Mouse (Mus musculus): ENCODE data around the gene Rgs14. TPM values are rescaled to one million over a fixed set of nuclear protein-coding genes. Genes with fewer than 3 reads are reported as not detected.

Gene Rgs14
- polyA plus RNA-seq (2016; fragmentation: Nextera tagmentation; extraction: Ambion mirVana) = 0.54 and 0.97 TPM in 2 replicates

DNA sequence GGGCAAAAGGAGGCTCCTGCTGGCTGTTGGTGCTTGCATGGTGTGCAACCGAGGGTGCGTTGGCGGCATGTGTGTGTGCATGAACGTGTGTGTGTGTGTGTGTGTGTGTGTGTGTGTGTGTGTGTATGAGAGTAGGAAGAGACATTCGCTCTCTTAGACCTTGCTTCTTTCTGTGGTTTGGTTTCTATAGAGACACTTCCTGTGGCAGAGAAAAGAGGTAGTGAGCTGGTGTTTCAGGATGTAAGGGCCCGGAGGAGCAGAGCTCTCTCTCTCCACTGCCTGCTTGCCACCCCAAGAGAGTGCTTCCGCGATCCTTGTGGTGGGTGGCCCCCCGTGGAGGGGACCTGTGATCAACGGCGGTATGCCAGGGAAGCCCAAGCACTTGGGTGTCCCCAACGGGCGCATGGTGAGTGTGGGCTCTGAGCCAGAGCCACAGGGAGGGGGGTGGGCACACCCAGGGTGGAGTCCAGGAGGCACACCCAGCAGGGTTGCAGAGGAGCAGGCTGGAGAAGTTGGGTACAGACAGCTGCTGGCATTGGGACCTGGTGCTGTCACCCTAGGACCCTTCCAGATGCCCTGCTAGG, at the start of gene Rgs14:
Gene Rgs14, plus strand, starts transcription at position 202 of the 584 bp plus-strand sequence.
- WGBS = 66% methylated on average over 13 of the region's 13 CpGs
- Histone ChIP-seq H3K27me3 (replicated peaks; ENCODE audit: low read depth, poor library complexity, severe bottlenecking) (peaks cover 40% of the 10 kb centered on the region), H3K27ac (replicated peaks) (no peak within 1 kb of the TSS; the same call in 1 of the 2 replicates), H3K9me3 (no peaks in the 10 kb centered on the region), H3K4me3 (peak within 1 kb of the TSS; percentile 19; the same call in 1 of the 2 replicates), H3K36me3 (replicated peaks) (no peaks in the 10 kb centered on the region), H3K4me1 (peaks cover 9% of the 10 kb centered on the region)
- no peak for DNase-seq (ENCODE audit: low spot score)

DNA sequence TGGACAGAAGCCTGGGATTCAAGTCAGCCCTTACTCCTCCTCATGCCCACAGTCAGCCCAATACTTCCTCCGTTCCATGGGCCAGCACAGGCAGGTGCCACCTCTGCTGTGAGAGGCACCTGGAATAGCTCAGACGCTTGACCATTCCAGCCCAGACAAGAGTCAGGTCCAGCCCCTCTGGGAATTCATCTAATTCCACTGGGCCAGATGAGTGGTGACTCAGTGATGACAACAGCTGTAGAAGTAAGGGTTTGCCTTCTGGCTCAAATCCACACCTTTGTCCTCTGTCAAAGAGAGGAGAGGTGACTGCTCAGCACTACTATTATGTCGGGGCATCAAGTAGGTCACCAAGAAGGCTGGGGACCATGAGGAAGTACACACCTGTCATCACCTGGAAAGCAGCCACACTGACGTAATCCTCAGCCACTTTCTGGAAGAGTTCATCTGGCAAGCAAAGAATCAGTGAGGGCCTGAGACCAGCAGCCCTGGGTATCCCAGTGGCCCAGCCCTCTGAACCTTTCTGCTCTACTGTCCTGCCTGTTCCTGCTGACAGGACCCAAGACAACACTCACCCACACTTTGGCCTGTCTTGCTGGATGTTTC, 49.5 kb upstream of the Rgs14 start, which contains the start of gene Prelid1:
Gene Prelid1, plus strand, starts transcription at position 570 of the 603 bp plus-strand sequence.
- Histone ChIP-seq H3K27ac (replicated peaks) (peak within 1 kb of the TSS; percentile 92), H3K9me3 (no peaks in the 10 kb centered on the region), H3K36me3 (replicated peaks) (peaks cover 81% of the 10 kb centered on the region), H3K4me1 (peaks cover 34% of the 10 kb centered on the region), H3K27me3 (replicated peaks; ENCODE audit: low read depth, poor library complexity, severe bottlenecking) (no peaks in the 10 kb centered on the region), H3K4me3 (peak within 1 kb of the TSS; percentile 90)
- no peak for DNase-seq (ENCODE audit: low spot score)
- WGBS = 86% methylated on average over 4 of the region's 4 CpGs

DNA sequence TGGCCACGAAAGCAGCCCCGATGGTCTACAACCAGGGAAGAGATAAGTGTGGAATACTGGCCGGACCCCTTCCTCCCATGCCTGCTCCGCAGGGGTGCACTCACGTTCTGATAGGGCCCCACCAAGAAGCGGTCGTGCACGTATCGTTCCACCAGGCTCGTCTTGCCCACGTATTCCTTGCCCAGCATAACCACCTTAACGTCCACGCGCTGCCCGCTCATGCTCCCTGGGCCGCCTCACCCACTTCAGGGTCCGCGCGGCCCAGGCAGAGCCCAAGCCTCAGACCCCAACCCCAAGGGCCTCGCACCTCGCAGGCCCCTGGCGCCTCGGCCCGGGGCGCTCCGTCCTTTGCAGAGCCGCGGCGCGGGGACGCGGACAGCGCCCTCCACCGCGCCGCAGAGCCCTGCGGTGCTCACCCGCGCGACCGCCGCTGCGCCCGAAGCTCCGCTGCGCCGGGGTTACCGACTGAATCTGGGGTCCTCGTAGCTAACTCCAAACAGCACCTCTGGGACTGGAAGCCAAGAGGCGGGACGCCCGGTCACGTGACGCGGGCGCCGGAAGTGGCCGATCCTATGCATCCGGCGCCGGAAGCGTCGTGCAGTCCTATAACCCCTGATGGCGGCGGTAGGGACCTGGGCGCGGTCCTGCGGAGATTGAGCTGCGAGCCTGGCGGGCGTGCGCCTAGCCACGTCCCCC, 48.0 kb upstream of the Rgs14 start, which contains the start of gene Rab24:
Gene Rab24, minus strand, starts transcription at position 513 of the 696 bp plus-strand sequence.
- Histone ChIP-seq H3K9me3 (no peaks in the 10 kb centered on the region), H3K27ac (replicated peaks) (peak within 1 kb of the TSS; percentile 92), H3K27me3 (replicated peaks; ENCODE audit: low read depth, poor library complexity, severe bottlenecking) (no peaks in the 10 kb centered on the region), H3K36me3 (replicated peaks) (peaks cover 81% of the 10 kb centered on the region), H3K4me1 (peaks cover 34% of the 10 kb centered on the region), H3K4me3 (peak within 1 kb of the TSS; percentile 90)
- under 1% methylated on average over 73 of the region's 73 CpGs for WGBS
- DNase-seq (ENCODE audit: low spot score) = peak; percentile 93

DNA sequence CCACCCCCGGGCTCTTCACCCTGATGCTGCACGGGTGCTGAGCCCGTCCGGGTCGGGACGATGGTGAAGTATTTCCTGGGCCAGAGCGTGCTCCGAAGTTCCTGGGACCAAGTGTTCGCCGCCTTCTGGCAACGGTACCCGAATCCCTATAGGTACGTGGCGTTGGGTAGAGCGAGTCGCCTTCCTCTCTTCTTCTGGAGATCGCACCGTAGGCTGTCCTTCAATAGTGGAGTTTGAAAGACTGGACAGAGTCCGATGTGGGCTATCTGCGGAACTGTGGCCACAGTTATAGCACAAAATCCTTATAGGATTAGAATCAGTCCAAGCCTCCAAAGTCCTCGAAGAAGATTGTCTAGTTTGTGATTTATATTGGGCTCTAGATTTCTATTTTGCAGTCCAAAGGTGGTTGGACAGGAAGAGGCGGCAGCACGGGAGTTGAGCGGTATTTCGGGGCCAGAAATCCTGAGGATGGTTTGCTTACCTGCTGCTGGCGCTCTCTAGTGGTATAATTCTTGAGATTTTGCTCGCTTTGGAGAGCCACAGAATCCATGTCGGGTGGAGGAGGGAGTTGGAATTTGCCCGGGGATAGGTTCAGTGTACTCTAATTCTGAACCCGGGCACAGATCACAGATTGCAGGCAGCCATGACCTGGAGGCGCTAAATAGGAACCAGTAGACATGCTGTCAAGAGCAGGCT, 47.3 kb upstream of the Rgs14 start:
- H3K27me3 ChIP-seq (replicated peaks; ENCODE audit: low read depth, poor library complexity, severe bottlenecking) = no peaks in the 10 kb centered on the region
- 2% methylated on average over 31 of the region's 31 CpGs for WGBS
- H3K27ac ChIP-seq (replicated peaks) = peak overlapping the region; percentile 92

DNA sequence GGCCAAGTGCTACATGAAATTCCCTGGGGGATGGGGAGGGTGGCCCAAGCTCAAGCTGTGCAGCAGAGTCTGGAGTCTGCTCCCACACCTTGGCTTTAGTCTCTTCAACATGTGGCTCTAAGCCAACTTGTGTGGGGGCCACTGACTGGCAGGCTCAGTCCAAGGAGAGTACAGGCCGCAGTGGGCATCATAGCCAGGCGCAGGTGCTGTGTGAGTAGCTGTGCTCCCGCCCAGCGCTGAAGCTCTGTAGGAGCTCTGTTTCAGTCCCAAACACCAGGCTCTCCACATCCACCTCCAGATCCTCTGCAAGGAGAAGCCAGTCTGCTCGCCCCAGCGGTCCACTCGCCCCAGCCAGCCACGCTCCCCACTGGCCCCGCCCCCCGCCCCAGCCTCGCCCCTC, 43.9 kb upstream of the Rgs14 start:
- H3K9me3 ChIP-seq = no peaks in the 10 kb centered on the region
- H3K36me3 ChIP-seq (replicated peaks) = peaks cover 49% of the 10 kb centered on the region
- H3K4me1 ChIP-seq = peaks cover 62% of the 10 kb centered on the region
- no peak for DNase-seq (ENCODE audit: low spot score)
- 84% methylated on average over 11 of the region's 11 CpGs for WGBS
- H3K27me3 ChIP-seq (replicated peaks; ENCODE audit: low read depth, poor library complexity, severe bottlenecking) = peaks cover 10% of the 10 kb centered on the region; the same call in 1 of the 2 replicates
- no peak overlapping the region for H3K27ac ChIP-seq (replicated peaks)
- no peak overlapping the region for H3K4me3 ChIP-seq

More for the DNA sequence above, 47.3 kb upstream of the Rgs14 start:
- Histone ChIP-seq H3K4me1 (peaks cover 38% of the 10 kb centered on the region), H3K4me3 (peak overlapping the region; percentile 90), H3K36me3 (replicated peaks) (peaks cover 81% of the 10 kb centered on the region), H3K9me3 (no peaks in the 10 kb centered on the region)
- peak; percentile 54 for DNase-seq (ENCODE audit: low spot score)

DNA sequence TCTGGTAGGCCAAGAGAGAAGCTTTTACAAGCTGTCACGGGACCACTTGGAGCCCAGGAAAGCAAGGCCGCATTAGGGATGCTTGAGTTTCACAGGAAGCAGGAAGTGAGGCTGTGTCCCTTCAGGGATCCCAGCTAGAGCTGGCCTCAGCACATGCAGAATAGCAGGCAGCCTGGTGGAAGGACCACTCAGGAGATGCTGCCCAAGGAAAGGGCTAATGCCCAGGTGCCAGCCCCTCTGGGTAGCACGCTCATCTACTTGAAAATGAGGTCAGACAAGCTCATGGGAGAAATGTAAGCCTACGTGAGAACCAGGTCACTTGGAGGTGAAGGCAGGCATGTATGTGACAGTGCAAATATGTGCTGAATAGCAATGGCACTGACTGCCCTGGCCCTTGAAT, 42.4 kb upstream of the Rgs14 start:
- 58% methylated on average over 4 of the region's 4 CpGs for WGBS
- DNase-seq (ENCODE audit: low spot score) = no peak
- peaks cover 10% of the 10 kb centered on the region; the same call in 1 of the 2 replicates for H3K27me3 ChIP-seq (replicated peaks; ENCODE audit: low read depth, poor library complexity, severe bottlenecking)
- H3K9me3 ChIP-seq = no peaks in the 10 kb centered on the region
- peaks cover 62% of the 10 kb centered on the region for H3K4me1 ChIP-seq
- peak overlapping the region; percentile 40; the same call in 1 of the 2 replicates for H3K27ac ChIP-seq (replicated peaks)
- H3K4me3 ChIP-seq = no peak overlapping the region
- H3K36me3 ChIP-seq (replicated peaks) = peaks cover 45% of the 10 kb centered on the region

DNA sequence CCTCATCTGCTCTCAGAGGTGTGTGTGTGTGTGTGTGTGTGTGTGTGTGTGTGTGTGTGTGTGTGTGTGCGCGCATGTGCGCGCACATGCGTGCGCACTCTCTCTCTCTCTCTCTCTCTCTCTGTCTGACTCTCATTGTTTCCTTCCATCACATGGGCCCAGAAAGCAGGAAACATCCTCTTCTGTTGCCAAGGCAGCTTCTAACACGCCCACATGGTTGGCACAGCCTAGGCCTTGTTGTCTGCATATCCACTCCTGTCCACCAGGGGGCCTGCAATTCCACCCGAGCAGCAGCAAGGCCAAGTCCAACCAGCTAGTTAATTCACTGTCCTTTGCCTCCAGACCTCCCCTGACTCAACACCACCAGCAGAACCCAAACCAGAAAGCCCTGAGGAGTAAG, 41.9 kb upstream of the Rgs14 start:
- Histone ChIP-seq H3K27ac (replicated peaks) (peak overlapping the region; percentile 51), H3K36me3 (replicated peaks) (peaks cover 45% of the 10 kb centered on the region), H3K4me1 (peaks cover 60% of the 10 kb centered on the region), H3K27me3 (replicated peaks; ENCODE audit: low read depth, poor library complexity, severe bottlenecking) (peaks cover 10% of the 10 kb centered on the region; the same call in 1 of the 2 replicates), H3K4me3 (peak overlapping the region; percentile 74; the same call in 1 of the 2 replicates), H3K9me3 (no peaks in the 10 kb centered on the region)
- WGBS = 50% methylated on average over 8 of the region's 8 CpGs
- peak; percentile 87 for DNase-seq (ENCODE audit: low spot score)

DNA sequence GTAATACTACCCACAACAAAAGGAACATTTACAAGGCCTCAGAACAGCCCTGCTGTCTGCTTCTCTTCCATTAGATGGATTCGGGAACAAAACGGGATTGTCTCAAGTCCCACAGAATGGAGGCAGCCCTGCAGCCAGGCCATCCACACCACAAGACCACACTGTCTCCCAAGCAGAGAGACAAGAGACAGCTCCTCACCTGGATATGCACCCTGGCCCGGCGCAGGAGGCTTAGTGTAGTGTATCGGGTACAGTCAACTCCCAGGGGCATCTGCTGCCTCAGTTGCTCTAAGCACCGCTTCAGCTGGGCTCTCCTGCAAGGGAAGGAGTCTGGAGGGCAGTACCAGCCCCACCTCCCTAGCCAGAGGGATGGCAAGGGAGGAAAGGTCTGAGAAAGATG, 41.4 kb upstream of the Rgs14 start:
- Histone ChIP-seq H3K27ac (replicated peaks) (no peak overlapping the region), H3K4me1 (peaks cover 54% of the 10 kb centered on the region), H3K36me3 (replicated peaks) (peaks cover 41% of the 10 kb centered on the region), H3K4me3 (peak overlapping the region; percentile 74), H3K9me3 (no peaks in the 10 kb centered on the region), H3K27me3 (replicated peaks; ENCODE audit: low read depth, poor library complexity, severe bottlenecking) (peaks cover 10% of the 10 kb centered on the region; the same call in 1 of the 2 replicates)
- DNase-seq (ENCODE audit: low spot score) = no peak
- 84% methylated on average over 6 of the region's 6 CpGs for WGBS

DNA sequence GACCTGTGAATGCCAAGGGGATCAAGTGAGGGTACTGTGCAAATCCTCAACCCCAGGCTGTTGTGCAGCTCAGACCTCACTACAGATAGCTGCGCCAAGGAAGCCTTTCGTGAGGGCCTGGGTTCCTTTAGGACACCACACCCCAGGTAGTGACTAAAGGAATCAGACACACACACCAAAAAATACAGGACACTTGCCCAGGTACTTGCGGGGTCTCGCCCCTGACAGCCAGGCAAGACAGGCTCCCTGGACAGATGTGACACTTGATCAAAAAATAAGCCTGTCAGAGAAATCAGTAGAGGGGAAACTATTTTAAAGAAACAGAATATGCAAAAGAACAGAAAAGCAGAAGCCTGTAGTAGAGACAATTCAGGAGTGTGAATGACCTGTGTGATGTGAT, 40.9 kb upstream of the Rgs14 start:
- H3K4me1 ChIP-seq = peaks cover 50% of the 10 kb centered on the region
- 79% methylated on average over 4 of the region's 4 CpGs for whole genome bisulfite sequencing
- no peak for DNase-seq (ENCODE audit: low spot score)
- peak overlapping the region; percentile 74 for H3K4me3 ChIP-seq
- H3K36me3 ChIP-seq (replicated peaks) = peaks cover 37% of the 10 kb centered on the region
- no peaks in the 10 kb centered on the region for H3K9me3 ChIP-seq
- peaks cover 10% of the 10 kb centered on the region; the same call in 1 of the 2 replicates for H3K27me3 ChIP-seq (replicated peaks; ENCODE audit: low read depth, poor library complexity, severe bottlenecking)
- no peak overlapping the region; the same call in 1 of the 2 replicates for H3K27ac ChIP-seq (replicated peaks)

DNA sequence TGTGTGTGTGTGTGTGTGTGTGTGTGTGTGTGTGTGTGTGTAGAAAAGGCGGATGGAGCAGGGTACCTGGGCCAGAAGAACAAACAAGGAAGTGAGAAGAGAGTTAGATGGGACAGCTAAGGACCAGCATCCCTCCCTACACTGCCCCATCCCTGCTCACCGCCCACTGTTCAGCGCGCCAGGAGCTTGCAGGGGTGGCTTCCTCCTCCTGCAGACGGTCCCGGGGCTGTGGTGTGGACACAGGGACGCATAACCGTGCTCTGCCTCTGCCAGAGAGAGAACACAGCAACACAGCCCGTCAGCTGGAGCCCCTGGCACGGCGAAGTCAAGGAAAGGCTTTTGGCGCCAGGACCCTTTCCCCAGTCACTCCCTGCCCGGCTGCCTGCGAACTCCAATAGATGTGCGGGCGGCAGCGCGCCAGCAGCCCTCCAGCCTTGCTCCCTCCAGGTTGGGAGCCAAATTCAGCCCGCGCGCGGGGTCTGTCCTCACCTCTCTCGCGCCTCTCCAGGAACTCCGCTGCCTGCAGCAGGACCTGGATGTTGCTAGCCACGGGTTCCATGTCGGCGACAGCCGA, 40.3 kb upstream of the Rgs14 start:
- no peaks in the 10 kb centered on the region for H3K9me3 ChIP-seq
- H3K36me3 ChIP-seq (replicated peaks) = peaks cover 31% of the 10 kb centered on the region
- under 1% methylated on average over 29 of the region's 29 CpGs for WGBS
- peaks cover 10% of the 10 kb centered on the region; the same call in 1 of the 2 replicates for H3K27me3 ChIP-seq (replicated peaks; ENCODE audit: low read depth, poor library complexity, severe bottlenecking)
- H3K4me1 ChIP-seq = peaks cover 45% of the 10 kb centered on the region
- peak overlapping the region; percentile 95 for H3K27ac ChIP-seq (replicated peaks)
- H3K4me3 ChIP-seq = peak overlapping the region; percentile 74
- no peak for DNase-seq (ENCODE audit: low spot score)

DNA sequence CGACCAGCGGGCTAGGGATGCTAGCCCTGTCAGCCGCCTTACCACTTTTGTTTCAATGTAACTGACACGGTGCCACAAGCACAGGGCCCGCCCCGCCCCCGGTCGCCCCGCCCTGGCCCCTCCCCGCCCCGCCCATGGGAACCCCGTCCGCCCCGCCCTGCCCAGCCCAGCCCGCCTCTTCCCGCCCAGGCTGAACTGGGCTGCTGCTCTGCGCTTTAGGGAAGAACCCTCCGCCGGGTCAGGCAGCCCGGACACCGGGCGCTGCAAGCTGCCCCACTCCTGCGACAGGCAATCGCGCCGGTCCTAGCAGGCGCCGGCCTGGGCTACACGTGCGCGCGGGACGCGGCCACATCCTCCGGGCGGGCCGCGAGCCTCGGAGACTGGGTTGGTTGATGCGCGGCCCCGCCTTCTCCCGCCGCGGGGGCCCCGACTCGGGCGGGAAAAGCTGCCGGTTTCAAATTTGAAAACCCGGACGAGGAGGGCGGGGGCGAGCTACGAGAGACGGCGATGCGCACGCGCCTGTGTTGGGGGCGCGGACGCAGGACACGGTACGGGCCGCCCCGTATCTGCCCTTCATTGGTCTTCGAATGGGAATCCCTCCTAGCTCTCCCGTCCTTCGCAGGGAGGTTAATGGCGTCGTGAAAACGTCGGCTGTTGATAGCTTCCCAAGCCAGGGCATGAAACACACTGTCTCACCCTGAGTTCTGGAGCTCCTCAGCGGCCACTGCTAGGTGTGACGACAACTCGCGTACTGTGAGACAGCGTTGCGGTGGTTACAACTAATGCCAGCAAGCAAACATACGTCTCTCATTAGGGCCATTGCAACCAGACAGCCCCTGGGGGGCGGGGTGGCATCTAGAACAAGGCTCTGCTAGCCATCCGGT, 39.6 kb upstream of the Rgs14 start, which contains the start of gene Mxd3:
Gene Mxd3, minus strand, starts transcription at position 141 of the 884 bp plus-strand sequence.
- WGBS = under 1% methylated on average over 82 of the region's 82 CpGs
- peak within 1 kb of the TSS; percentile 95 for H3K27ac ChIP-seq (replicated peaks)
- H3K4me3 ChIP-seq = peak within 1 kb of the TSS; percentile 74
- peaks cover 10% of the 10 kb centered on the region; the same call in 1 of the 2 replicates for H3K27me3 ChIP-seq (replicated peaks; ENCODE audit: low read depth, poor library complexity, severe bottlenecking)
- peak; percentile 94 for DNase-seq (ENCODE audit: low spot score)
- peaks cover 45% of the 10 kb centered on the region for H3K4me1 ChIP-seq
- no peaks in the 10 kb centered on the region for H3K9me3 ChIP-seq
- peaks cover 24% of the 10 kb centered on the region for H3K36me3 ChIP-seq (replicated peaks)
